Mouse (Mus musculus) ES-E14 (cell line): ENCODE measurements around the gene Tead2.

Source experiments
- HCFC1 ChIP-seq: IDR thresholded peaks from 2 replicates; pipeline ENCODE4 v1.6.1; 2012; ENCODE audit warnings: low read length, inconsistent platforms, borderline replicate concordance; ENCODE audit not compliant: insufficient read depth
- MAFK ChIP-seq: IDR thresholded peaks from 2 replicates; pipeline ENCODE4 v1.6.1; 2014; ENCODE audit warnings: mild to moderate bottlenecking, low read depth, low read length, inconsistent platforms; ENCODE audit not compliant: insufficient read depth
- ZC3H11A ChIP-seq: IDR thresholded peaks from 2 replicates; pipeline ENCODE4 v1.6.1; 2012; ENCODE audit warnings: low read depth, mild to moderate bottlenecking, inconsistent platforms, low read length, borderline replicate concordance

- TF ChIP-seq ZC3H11A, result no peak
- no peak for TF ChIP-seq HCFC1
- TF ChIP-seq MAFK, result no peak
Observed at GRCm38 (mm10) chr7:45226421-45226820, 10.9 kb downstream of the Tead2 start.
